Mouse (Mus musculus): ENCODE measurements around the gene Tpgs1. TPM values are rescaled to one million over a fixed set of nuclear protein-coding genes. Genes with fewer than 3 reads are reported as not detected.

The Tpgs1 gene
- 60.3 and 75.2 TPM in 2 replicates for polyA plus RNA-seq (2012; rRNA removed)

GRCm38 (mm10) chr10:79668771-79669575, at the start of gene Tpgs1:
Gene Tpgs1 (plus strand): TSS chr10:79669369.
- Histone ChIP-seq H3K27me3 (replicated peaks; ENCODE audit: control insufficient read depth, insufficient read depth, low read length) (no peaks in the 10 kb centered on the region), H3K27ac (ENCODE audit: insufficient read depth, low read depth, low read length) (peak within 1 kb of the TSS; percentile 97), H3K4me1 (ENCODE audit: control insufficient read depth, insufficient read depth, low read length) (peaks cover 8% of the 10 kb centered on the region), H3K36me3 (ENCODE audit: control insufficient read depth, insufficient read depth, low read length) (no peaks in the 10 kb centered on the region), H3K4me3 (ENCODE audit: insufficient read depth, low read depth, low read length) (peak within 1 kb of the TSS; percentile 89)
- TF ChIP-seq POLR2A (IDR thresholded peaks at IDR 0.05; ENCODE audit: low read depth, low read length) = no peak
- peak; percentile 68 for TF ChIP-seq CTCF (conservative IDR thresholded peaks at IDR 0.05; ENCODE audit: insufficient read depth, insufficient read length, low read depth, low read length)
- WGBS = under 1% methylated on average over 44 of the region's 45 CpGs
- DNase-seq = peak; percentile 96

- no peaks in the 10 kb centered on the region for H3K27me3 ChIP-seq (replicated peaks; ENCODE audit: control insufficient read depth, insufficient read depth, low read length)
- no peaks in the 10 kb centered on the region for H3K36me3 ChIP-seq (ENCODE audit: control insufficient read depth, insufficient read depth, low read length)
- no peak for DNase-seq
- H3K4me3 ChIP-seq (ENCODE audit: insufficient read depth, low read depth, low read length) = no peak overlapping the region
- TF ChIP-seq POLR2A (IDR thresholded peaks at IDR 0.05; ENCODE audit: low read depth, low read length) (no peak), CTCF (conservative IDR thresholded peaks at IDR 0.05; ENCODE audit: insufficient read depth, insufficient read length, low read depth, low read length) (no peak)
- no peak overlapping the region for H3K27ac ChIP-seq (ENCODE audit: insufficient read depth, low read depth, low read length)
- WGBS = 69% methylated on average over 12 of the region's 12 CpGs
- no peaks in the 10 kb centered on the region for H3K4me1 ChIP-seq (ENCODE audit: control insufficient read depth, insufficient read depth, low read length)
These were observed 45.2 kb upstream of the Tpgs1 start for GRCm38 (mm10) chr10:79623950-79624349.

- Histone ChIP-seq H3K27me3 (replicated peaks; ENCODE audit: control insufficient read depth, insufficient read depth, low read length) (no peaks in the 10 kb centered on the region), H3K36me3 (ENCODE audit: control insufficient read depth, insufficient read depth, low read length) (no peaks in the 10 kb centered on the region), H3K27ac (ENCODE audit: insufficient read depth, low read depth, low read length) (no peak overlapping the region), H3K4me3 (ENCODE audit: insufficient read depth, low read depth, low read length) (no peak overlapping the region), H3K4me1 (ENCODE audit: control insufficient read depth, insufficient read depth, low read length) (no peaks in the 10 kb centered on the region)
- DNase-seq = no peak
- TF ChIP-seq CTCF (conservative IDR thresholded peaks at IDR 0.05; ENCODE audit: insufficient read depth, insufficient read length, low read depth, low read length) (no peak), POLR2A (IDR thresholded peaks at IDR 0.05; ENCODE audit: low read depth, low read length) (no peak)
- WGBS = 70% methylated on average over 9 of the region's 9 CpGs
These were observed 43.8 kb upstream of the Tpgs1 start for GRCm38 (mm10) chr10:79625398-79625797.

- no peak for TF ChIP-seq CTCF (conservative IDR thresholded peaks at IDR 0.05; ENCODE audit: insufficient read depth, insufficient read length, low read depth, low read length)
- no peak for TF ChIP-seq POLR2A (IDR thresholded peaks at IDR 0.05; ENCODE audit: low read depth, low read length)
These were observed 43.0 kb upstream of the Tpgs1 start for GRCm38 (mm10) chr10:79626156-79626555.

GRCm38 (mm10) chr10:79628377-79628776, 40.8 kb upstream of the Tpgs1 start:
- H3K27ac ChIP-seq (ENCODE audit: insufficient read depth, low read depth, low read length) = no peak overlapping the region
- TF ChIP-seq POLR2A (IDR thresholded peaks at IDR 0.05; ENCODE audit: low read depth, low read length) = no peak
- no peak for TF ChIP-seq CTCF (conservative IDR thresholded peaks at IDR 0.05; ENCODE audit: insufficient read depth, insufficient read length, low read depth, low read length)
- no peak overlapping the region for H3K4me3 ChIP-seq (ENCODE audit: insufficient read depth, low read depth, low read length)
- H3K4me1 ChIP-seq (ENCODE audit: control insufficient read depth, insufficient read depth, low read length) = no peaks in the 10 kb centered on the region
- no peak for DNase-seq
- no peaks in the 10 kb centered on the region for H3K36me3 ChIP-seq (ENCODE audit: control insufficient read depth, insufficient read depth, low read length)
- WGBS = 88% methylated on average over 5 of the region's 5 CpGs
- no peaks in the 10 kb centered on the region for H3K27me3 ChIP-seq (replicated peaks; ENCODE audit: control insufficient read depth, insufficient read depth, low read length)

More at GRCm38 (mm10) chr10:79626156-79626555, 43.0 kb upstream of the Tpgs1 start:
- DNase-seq = no peak
- no peak overlapping the region for H3K27ac ChIP-seq (ENCODE audit: insufficient read depth, low read depth, low read length)
- no peak overlapping the region for H3K4me3 ChIP-seq (ENCODE audit: insufficient read depth, low read depth, low read length)
- no peaks in the 10 kb centered on the region for H3K4me1 ChIP-seq (ENCODE audit: control insufficient read depth, insufficient read depth, low read length)
- WGBS = 84% methylated on average over 10 of the region's 10 CpGs
- no peaks in the 10 kb centered on the region for H3K36me3 ChIP-seq (ENCODE audit: control insufficient read depth, insufficient read depth, low read length)
- H3K27me3 ChIP-seq (replicated peaks; ENCODE audit: control insufficient read depth, insufficient read depth, low read length) = no peaks in the 10 kb centered on the region

DNA sequence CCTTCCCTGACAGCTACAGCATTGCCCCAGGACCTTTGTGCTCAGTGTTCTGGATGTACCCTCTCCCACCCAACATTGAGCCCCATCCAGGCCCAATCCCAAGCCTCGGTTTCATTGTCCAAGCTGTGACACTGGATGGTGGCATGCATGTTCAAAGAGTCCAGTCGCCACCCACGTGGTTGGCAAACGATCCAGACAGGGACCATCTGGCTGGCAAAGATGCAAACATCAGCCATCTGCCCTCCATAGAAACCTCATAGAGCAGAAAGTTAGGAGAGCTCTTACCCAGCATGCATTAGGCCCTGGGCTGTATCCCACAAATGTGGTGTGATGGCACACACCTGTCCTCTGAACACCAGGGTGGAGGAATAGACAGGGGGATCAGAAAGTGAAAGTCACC, 37.7 kb upstream of the Tpgs1 start:
- DNase-seq = no peak
- 59% methylated on average over 4 of the region's 4 CpGs for WGBS
- no peaks in the 10 kb centered on the region for H3K27me3 ChIP-seq (replicated peaks; ENCODE audit: control insufficient read depth, insufficient read depth, low read length)
- no peak overlapping the region for H3K4me3 ChIP-seq (ENCODE audit: insufficient read depth, low read depth, low read length)
- no peak overlapping the region for H3K27ac ChIP-seq (ENCODE audit: insufficient read depth, low read depth, low read length)
- no peaks in the 10 kb centered on the region for H3K4me1 ChIP-seq (ENCODE audit: control insufficient read depth, insufficient read depth, low read length)
- TF ChIP-seq CTCF (conservative IDR thresholded peaks at IDR 0.05; ENCODE audit: insufficient read depth, insufficient read length, low read depth, low read length) (no peak), POLR2A (IDR thresholded peaks at IDR 0.05; ENCODE audit: low read depth, low read length) (no peak)
- no peaks in the 10 kb centered on the region for H3K36me3 ChIP-seq (ENCODE audit: control insufficient read depth, insufficient read depth, low read length)

DNA sequence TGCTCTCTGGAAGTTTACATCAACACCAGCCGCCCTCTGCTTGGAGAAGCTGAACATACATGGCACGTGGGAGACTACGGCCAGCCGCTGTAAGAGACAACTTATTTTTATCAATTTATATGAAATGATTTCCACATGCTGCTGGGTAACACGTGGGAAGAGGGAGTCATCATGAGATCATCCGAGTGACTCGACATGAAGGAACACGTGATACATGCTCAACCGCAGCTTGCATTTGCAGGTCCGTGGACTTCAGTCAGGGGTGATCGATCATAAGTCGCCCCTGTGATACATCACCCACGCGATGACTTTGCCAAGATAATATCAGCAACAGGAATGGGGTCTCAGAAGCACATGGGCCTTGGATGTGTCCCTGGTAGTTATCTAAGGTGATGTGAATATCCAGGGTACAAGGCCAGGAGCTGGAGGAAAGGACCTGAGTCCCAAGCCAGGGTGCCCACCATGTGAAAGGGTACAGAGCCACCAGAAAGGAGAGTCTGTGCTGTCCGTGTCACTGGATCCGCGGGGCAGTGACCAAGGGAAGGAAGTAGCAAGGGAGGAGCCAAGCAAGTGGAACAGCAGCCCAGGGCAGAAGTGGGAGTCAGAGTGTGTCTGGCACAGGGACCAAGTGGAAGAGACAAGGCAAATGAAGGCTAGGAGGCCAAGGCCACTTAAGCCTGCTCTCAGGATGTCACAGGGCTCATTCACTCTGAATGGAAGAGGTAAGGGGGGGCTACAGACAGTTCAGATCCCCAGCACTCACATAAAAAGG, 36.0 kb upstream of the Tpgs1 start:
- Histone ChIP-seq H3K27me3 (replicated peaks; ENCODE audit: control insufficient read depth, insufficient read depth, low read length) (no peaks in the 10 kb centered on the region; the same call in 1 of the 2 replicates), H3K27ac (ENCODE audit: insufficient read depth, low read depth, low read length) (no peak overlapping the region), H3K4me3 (ENCODE audit: insufficient read depth, low read depth, low read length) (no peak overlapping the region), H3K36me3 (ENCODE audit: control insufficient read depth, insufficient read depth, low read length) (no peaks in the 10 kb centered on the region), H3K4me1 (ENCODE audit: control insufficient read depth, insufficient read depth, low read length) (no peaks in the 10 kb centered on the region)
- TF ChIP-seq CTCF (conservative IDR thresholded peaks at IDR 0.05; ENCODE audit: insufficient read depth, insufficient read length, low read depth, low read length) (no peak), POLR2A (IDR thresholded peaks at IDR 0.05; ENCODE audit: low read depth, low read length) (no peak)
- no peak for DNase-seq
- WGBS = 39% methylated on average over 17 of the region's 17 CpGs

All from kidney, adult 2 months (tissue).